Mouse (Mus musculus): ENCODE data around the gene Tmem216.

DNA sequence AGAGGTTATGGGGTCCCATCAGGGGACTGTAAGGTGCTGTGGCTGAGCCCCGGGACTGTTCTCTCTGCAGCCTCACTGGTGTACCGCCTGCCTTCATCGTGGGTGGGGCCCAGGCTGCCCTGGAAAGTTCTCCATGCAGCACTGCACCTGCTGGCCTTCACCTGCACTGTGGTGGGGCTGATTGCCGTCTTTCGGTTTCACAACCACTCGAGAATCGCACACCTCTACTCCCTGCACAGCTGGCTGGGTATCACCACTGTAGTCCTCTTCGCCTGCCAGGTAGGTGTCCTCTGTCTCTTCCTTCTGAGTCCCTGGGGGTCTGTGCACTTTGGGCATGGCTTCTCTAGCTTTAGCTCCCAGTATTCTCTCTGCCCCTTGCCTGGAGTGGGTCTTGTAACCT lies 29.1 kb upstream of the Tmem216 start:
- no peak for TF ChIP-seq CTCF (IDR thresholded peaks at IDR 0.05; ENCODE audit: low read depth, low read length)
- no peak for TF ChIP-seq GATA1 (IDR thresholded peaks at IDR 0.05; ENCODE audit: borderline replicate concordance, low read length)
- no peak for TF ChIP-seq POLR2AphosphoS5 (IDR thresholded peaks at IDR 0.05; ENCODE audit: insufficient replicate concordance, low read depth, low read length)
- TF ChIP-seq TAL1 (conservative IDR thresholded peaks at IDR 0.05; ENCODE audit: low read depth, low read length): no peak
- TF ChIP-seq GATA2 (IDR thresholded peaks at IDR 0.05; ENCODE audit: borderline replicate concordance, low read depth, low read length): no peak

All from G1E (cell line).